Mouse (Mus musculus) c-Kit-negative CD71-positive TER-119-positive erythroid progenitor cells, embryonic 14.5 days (primary cell): Measurements from ENCODE around the gene Col27a1.
"Not testable (repeated sequence)": the region's sequence is repeated elsewhere in the genome, so short reads cannot be mapped to it uniquely, and the experiment has no call there.

Experiments used
- DNase-seq: peaks from one replicate; pipeline ENCODE4 v3.0.0-alpha.2; 2013; ENCODE audit warnings: low read depth, low spot score

Gene Col27a1

DNA sequence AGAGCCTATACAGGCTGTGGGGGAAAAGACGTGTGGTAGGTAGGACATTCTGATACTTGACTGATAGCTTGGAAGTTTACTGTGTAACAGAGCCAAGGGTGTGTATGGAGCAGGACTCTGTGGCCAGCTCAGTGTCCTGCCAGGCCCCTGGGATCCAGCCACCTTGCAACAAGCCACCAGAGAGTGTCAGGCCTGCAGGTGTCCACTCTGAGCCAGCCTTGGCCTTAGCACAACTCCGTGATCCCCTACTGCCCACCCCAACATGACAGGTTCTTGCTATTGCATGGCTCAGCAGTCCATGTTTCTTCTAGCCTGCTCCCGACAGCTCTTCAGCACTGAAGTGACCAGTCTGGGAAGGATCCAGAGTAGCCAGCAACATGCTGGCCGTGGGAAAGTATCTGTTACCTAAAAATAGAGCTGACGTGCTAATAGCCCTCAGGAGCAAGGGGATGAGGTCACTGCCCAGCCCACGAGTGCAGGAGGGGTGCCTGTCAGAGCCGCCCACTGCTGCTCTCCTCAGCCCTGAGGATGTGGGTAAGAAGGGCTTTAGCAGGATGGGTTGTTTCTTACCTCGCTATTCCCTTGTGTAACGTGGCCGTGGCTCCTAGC is 96.5 kb downstream of the Col27a1 start:
- DNase-seq: no peak

DNA sequence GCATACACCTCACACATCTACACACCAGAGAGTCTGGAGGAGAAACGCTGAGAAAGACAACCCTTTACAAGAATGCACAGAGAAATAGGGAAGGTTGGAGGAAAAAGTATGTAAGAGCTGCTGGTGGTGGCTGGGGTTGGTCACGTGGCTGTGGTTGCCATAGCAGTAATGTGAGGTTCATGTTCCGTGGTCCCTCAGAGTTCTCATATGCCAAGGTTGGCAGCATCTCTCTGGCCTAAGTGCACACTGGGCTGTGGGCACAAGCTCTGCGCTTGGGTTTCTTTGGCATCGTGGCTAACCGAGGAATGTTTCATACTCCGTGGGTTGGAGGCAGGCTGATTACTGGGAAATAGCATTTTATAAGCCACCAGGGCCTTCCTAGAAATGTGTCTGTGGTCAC is 97.6 kb downstream of the Col27a1 start:
- DNase-seq: no peak

DNA sequence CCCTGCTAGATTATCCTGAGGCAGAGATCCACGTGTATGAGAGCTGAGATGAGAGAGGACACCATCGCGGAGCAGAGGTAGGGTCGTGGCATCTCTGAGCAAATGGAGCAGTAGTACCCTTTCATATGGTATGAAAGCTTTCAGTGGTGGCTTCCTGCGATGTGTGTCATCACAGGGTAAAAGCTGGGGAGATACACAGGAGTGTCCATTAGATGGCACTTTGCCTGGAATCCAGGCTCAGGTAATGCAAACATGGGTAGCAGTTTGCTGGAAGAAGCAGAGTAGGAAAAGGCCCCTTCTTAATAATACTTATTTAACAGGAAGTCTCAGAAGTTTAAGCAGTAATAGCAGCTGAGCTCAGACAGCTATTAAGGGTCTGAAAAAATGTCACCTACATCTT is 100.3 kb downstream of the Col27a1 start:
- no peak for DNase-seq

DNA sequence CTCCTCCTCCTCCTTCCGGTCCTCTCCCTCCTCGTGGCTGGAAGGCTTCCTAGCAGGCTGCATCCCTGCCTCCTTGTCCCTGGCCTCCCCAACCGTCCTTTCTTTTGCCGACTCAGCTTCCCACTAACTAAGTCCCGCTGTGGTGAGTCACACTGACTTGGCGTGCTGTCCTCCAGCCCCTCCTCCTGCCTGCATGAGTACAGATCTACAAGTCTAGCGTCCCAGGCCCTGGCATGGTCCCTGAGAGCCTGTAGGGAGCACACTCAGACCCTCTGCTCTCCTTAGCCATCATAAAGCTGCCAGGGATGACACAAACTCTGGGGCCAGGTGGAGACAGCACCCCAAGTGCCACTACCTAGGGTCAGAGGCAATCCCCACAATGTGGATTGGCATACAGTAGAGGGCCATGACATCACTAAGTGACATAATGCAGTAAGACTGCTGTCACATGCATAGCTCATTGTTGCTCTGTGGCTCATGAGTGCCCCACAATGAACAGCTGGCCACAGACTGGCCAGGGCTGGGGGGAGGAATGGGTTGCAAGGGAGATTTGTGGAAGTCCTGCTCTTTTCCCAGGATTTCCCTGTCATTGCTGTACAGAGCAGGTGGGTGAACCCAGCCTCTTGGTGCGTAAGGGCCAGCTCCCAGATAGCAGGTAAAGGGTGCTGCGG is 102.4 kb downstream of the Col27a1 start:
- DNase-seq: no peak

DNA sequence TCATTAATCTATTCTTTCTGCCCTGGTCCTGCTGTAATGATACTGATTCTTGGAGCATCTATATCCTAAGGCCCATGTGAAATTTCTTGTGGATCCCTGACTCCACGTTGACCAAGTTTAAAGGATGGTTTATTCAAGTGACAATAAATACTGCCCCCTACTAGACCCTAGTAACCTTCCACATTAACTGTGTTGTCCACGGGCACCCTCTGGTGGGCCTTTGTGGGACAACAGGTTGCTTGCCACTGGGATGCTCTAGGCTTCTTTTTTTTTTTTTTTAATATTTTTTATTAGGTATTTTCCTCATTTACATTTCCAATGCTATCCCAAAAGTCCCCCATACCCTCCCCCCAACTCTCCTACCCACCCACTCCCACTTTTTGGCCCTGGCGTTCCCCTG is 105.8 kb downstream of the Col27a1 start:
- not testable (repeated sequence) for DNase-seq

DNA sequence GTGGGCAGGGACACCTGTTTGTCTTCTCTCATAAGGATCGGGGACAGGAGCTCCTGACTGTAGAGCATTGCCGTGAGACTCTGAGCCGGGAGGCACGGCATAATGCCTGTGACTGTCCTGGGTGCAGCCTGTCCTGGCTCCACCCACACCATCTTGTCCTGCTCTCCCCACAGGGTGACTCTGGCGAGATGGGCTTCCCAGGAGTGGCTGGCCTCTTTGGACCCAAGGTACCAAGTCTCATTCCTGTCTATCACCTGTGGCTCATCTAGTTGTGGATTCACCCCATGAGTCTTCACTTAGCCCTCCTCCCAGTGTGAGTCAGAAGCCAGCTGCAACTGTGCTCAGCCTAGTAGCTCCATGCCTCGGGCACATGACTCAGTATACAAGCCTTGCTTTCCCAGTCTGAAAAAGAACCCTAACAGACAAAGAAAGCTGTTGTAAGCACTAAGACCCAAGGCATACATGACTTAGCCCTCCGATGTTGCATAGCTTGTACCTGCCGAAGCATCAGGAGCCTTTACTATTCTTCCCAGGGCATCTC is 109.5 kb downstream of the Col27a1 start:
- no peak for DNase-seq

DNA sequence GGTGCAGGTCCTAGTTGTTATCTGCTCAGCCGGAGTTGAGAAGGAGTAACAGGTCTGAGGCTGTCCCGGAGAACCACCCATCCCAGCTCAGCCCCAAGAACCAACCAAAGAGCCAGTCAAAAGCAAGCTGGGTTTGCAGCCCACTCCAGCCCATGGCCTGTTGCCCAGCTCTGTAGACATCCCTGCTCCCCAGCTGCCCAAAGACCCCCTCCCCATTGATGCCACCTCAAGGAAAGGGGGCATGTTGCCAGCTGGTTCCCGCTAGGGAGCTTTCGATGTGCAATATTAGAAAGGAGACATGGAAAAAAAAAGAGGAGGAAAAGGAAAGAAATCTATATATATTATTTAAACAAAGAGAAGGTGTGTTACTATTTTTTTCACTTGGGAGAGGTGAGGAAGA is 119.6 kb downstream of the Col27a1 start:
- DNase-seq: no peak

DNA sequence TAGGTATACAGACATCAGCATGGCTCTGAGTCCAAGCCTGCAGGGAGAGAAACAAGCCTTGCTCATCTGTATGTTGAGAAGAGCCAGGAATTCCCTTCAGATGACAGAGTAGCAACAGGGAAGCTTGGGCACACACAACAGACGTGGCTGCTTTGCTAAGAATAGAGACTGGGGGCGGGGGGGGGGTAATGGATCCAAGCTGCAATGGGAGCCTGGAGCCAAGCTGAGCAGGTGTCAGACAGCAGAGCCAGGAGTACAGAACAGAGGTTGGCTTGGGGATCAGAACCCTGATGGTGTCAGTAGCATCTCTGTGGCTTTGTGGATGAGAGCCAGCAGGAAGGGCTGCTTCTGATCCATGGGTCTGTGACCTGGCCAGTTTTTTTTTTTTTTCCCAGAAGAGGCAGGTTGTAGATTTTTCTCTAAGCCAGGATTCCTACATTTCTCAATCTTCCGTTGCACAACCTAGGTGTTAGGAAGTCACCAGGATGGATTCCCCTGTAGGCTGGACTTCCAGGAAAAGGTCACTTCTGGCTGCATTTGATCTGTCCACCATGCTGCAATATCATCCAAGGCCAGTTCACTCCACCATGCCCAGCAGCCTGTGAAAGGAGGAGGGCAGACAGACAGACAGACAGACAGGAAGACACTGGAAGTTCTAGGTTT is 124.7 kb downstream of the Col27a1 start:
- no peak for DNase-seq

DNA sequence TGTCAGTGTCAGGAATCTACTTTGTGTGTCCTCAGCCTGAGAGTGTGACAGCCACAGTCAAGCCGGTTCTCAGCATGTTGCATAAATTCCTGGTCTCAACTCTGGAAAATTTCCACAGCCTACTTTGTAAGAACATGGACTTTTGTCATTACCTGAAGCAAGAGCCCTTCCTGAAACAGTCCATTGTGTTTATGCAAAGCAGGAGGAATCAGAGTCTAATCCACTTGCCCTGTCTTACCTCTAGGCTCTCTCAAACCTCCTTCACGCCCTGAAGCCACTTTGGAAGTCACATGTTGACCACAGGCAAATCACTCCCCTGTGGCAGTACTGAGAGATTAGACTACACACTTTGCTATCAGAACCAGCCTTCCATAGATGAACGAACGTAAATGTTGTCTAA is 128.7 kb downstream of the Col27a1 start:
- DNase-seq: no peak

DNA sequence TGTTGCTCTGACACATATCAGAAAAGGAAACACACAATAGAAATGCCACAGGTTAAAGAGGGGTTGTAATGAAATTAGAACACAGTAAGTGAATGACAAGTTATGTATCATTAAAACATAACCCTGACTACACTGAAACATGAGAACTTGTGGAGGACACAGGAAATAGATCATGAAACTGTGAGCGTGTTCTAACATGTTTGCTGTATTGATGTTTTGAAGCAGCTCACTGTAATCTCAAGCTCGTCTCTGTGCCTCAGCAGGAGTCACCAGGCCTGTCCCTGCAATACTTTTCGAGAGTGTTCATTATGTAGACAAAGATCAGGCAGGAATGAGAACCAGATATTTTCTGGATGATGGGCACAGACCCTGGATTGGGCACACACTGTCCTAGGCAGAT is 129.8 kb downstream of the Col27a1 start:
- DNase-seq: no peak

DNA sequence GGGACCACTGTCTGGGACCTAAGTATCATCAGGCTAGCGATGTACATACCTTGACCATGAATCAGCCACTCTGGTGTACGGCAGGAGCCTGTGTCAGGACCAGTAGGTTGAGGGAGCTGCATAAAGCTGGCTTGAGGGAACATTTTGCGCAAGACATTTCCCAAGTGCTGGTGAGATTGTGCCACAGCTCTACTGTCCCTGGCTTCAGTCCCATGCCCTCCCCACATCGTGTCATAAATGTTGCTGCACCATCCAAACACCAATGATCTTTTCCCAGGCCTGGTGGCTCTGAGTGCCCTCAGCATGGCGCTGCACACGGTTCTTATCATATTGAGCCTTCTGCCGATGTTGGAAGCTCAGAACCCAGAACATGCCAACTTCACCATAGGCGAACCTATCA is 130.5 kb downstream of the Col27a1 start, which contains the start of gene Orm1:
Gene Orm1 (plus strand): TSS at position 266 of the 400 bp plus-strand sequence.
- DNase-seq: no peak

DNA sequence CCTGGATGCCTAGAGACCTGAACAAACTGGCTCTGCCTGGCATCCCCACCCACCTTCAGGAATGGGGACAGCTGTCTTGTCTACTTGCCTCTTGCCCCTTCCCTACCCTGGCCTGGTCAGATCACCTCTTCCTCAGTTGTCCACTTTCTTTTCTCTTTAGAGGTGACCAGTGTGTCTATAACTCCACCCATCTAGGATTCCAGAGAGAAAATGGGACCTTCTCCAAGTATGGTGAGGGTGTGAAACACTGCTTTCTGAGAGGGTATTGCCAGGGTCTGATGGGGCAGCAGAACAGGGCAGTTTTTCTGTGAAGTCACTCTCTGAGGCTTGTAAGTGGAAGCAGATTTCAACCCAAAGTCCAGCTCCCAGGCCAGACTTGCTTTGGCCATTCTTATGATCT is 131.5 kb downstream of the Col27a1 start:
- no peak for DNase-seq

DNA sequence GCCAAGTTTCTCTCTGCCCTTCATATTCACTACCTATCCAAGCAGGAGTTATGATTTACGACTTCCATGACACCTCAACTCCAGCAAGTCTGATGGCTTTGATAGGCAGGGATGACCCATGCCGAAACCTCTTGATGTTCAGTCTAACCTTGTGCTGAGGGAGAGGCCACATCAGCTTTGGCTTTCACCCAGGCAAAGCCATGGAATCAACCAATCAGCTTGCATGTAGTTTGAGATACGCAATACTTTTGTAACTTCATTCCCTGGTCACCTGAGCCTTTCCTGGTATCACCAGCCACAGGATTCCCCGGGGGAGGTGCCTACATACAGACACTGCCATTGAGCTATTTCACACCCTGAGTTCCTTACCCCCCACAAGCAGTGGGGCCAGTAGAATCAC is 132.9 kb downstream of the Col27a1 start:
- DNase-seq: no peak

DNA sequence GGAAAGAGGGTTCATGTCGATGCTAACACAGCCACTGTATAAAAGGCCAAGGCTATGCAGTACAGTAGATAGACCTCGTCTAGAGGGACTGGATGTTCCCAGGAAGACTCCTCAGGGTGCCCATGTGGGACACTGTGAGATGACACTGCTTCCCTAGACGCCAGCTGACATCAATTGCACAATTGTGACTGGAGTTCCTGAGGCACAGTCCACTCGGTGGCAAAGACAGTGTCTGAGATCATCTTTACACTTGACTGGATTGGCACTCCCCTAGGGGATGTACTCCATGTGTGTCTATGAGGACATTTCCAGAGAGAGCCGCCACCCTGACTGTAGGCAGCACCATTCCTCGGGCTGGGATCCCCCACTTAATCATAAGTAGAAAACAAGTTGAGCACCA is 134.7 kb downstream of the Col27a1 start:
- no peak for DNase-seq

DNA sequence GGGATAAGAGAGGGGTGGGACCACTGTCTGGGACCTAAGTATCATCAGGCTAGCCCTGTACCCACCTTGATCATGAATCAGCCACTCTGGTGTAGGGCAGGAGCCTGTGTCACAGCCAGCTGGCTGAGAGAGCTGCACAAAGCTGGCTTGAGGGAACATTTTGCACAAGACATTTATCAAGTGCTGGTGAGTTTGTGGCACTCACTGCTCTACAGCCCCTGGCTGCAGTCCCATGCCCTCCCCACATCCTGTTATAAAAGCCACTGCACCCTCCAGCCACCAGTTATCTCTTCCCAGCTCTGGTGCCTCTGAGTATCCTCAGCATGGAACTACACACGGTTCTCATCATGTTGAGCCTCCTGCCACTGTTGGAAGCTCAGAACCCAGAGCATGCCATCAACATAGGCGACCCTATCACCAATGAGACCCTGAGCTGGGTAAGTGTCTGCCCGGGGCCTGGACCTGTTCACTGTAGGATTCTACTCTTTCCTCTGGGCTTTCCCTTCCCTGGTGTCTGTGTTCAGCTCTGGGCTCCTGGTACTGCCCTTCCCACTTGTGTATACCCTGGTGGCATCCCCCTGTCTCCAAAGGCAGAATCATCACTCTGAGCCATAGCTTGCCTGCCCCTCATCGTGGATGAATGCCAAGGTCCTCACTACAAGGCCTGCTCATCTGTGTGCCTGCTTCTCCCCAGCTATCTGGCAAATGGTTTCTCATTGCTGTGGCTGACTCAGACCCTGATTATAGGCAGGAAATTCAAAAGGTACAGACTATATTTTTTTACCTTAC is 142.3 kb downstream of the Col27a1 start, which contains the start of gene Orm3:
Gene Orm3 (plus strand): TSS at position 286 of the 789 bp plus-strand sequence.
- no peak for DNase-seq

DNA sequence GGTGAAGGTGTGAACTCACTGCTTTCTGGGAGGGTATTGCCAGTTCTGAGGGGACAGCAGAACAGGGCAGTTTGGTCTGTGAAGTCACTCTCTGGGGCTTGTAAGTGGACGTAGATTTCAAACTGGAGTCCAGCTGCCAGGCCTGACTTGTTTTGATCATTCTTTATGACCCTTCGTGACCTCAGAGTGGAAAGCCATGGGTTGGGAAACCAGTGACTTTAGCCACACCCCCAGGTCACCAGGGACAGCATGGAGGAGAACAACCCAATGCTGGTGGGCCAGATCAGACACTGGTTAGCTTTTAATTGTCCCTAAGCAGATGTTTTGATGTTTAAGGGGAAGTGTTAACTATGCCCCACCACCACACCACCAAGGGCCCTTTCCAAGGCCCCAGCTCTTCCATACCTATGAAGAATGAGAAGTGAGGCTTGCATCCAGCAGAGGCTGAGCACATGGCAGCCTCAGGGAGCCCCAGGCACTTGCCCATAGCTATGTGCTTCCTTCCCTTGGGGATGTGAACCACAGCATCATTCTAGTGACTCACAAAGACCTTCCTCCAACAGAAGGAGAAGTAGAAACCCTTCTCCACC is 143.3 kb downstream of the Col27a1 start:
- no peak for DNase-seq

DNA sequence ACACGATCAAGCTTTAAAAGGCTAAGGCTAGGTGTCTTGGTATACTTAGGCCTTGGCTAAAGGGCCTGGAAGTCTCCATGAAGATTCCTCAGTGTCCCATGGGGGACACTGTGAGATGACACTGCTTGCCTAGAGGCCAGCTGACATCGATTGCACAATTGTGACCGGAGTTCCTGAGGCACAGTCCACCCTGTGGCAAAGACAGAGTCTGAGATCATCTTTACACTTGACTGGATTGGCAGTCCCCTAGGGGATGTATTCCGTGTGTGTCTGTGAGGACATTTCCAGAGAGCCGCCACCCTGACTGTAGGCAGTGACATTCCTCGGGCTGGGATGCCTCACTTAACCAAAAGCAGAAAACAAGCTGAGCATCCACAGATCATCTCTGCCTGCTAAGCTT is 146.1 kb downstream of the Col27a1 start:
- DNase-seq: no peak

DNA sequence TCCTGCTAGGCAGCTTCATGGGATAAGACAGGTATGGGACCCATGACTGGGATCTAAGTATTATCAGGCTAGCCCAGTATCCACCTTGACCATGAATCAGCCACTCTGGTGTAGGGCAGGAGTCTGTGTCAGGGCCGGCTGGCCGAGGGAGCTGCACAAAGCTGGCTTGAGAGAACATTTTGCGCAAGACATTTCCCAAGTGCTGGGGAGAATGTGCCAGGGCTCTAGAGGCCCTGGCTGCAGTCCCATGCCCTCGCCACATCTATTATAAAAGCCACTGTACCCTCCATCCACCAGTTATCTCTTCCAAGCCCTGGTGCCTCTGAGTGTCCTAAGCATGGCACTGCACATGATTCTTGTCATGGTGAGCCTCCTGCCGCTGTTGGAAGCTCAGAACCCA is 148.3 kb downstream of the Col27a1 start, which contains the start of gene Orm2:
Gene Orm2 (plus strand): TSS at position 300 of the 400 bp plus-strand sequence.
- no peak for DNase-seq

DNA sequence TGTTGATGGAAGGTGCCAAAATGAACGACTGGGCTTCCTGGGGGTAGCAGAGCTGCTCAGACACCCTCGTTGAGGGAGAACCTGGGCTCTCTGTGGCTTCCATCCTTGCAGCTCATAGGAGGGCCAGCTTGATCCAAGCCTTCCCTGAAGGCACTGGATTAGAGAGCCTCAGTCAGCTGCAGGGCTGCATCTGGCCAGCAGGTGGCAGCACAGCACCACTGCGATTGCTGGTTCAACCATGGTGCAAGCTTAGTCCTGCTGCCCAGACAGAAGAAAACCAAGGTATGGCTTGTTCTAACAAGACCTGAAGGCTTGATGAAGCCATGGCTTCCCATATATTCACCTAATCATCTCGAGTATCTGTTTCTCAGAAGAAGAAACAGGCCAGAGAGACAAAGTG is 154.8 kb downstream of the Col27a1 start:
- DNase-seq: no peak

DNA sequence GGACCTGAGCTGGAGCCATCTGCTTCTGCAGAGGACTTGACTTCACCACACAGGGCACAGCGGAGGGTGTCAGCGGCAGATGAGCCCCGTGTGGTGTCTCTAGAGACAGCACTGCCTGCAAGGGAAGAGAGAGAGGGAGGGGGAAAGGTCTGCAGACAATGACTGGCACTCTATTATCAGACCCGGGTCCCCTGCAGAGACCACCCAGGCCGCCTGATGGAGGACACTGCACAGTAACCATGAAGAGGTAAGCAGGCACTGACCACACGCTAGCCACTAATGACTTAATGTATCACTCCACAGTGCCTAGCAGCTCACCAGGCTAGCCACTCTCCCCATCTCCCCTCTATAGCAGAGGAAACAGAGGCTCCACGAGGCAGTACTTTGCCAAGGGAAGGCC is 157.1 kb downstream of the Col27a1 start:
- no peak for DNase-seq

DNA sequence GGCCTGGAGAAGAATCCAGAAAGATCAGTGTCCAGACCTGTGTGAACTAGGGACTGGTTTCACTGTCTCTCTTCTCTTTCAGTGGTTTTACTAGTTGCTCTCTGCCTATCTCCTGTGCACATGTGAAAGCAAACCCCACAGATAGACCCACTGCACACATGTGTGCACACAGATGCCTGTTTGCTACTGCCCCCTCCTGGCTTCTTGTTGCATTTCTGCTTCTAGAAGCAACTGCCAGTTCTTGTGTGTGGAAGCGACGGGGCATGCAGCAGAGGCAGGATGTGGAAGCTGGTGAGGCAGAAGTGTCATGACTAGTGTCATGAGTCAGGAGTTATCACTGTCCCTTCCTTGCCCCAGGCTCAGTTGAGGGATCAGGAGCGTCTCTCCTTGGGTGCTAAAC is 158.1 kb downstream of the Col27a1 start:
- DNase-seq: no peak
